Mouse (Mus musculus): ENCODE data around the gene Tmem171.

Tmem171 gene

DNA sequence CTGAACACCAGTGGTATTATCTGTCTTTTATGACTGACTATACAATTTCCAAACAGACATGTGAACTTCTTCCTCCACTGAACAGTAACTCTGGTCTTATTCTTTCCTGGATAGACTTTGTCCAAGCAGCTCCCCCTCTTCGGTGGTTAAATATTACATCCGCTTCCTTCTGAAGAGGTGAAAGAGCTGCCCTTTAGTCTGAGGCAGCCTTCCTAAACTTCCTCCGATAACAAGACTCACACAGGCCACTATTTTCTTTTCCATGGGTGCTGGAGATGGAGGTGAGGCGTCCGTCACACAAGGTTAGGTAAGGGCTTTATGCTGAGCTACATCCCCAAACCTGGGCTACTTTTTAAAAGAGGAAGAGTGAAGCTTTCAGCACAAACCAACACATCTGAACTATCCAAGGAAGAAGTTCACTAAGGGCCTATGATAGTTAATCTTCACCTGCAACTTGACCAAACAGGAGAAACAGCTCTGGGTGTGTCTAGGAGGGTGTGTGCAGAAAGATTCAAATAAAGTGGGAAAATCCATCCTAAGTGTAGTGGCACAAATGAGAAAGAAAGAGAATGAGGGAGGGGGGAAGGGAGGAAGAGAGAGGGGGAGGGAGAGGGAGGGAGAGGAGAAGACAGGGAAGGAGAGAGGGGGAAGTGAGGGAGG, 56.0 kb downstream of the Tmem171 start:
- no peak for DNase-seq

DNA sequence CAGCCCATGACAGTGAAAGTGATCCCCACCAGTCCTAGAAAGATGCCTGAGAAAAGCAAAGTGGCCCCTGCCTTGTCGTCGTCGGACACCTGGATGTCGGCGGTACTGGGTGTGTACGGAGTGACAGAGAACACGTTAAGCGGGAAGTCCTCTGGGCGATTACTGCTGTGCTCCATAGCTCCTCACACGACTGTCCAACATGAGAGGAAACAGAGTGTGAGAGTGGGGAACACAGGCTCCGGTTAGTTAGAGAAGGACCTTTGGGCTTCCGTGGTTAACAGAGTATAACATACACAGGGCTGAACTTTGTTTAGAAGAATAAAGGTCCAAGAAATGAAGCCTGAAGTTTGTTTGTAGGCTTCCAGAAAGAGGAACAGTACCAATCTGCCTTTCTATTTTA, 57.5 kb downstream of the Tmem171 start, which contains the start of gene Tmem174:
Gene Tmem174, minus strand, starts transcription at position 266 of the 400 bp plus-strand sequence.
- DNase-seq: no peak

DNA sequence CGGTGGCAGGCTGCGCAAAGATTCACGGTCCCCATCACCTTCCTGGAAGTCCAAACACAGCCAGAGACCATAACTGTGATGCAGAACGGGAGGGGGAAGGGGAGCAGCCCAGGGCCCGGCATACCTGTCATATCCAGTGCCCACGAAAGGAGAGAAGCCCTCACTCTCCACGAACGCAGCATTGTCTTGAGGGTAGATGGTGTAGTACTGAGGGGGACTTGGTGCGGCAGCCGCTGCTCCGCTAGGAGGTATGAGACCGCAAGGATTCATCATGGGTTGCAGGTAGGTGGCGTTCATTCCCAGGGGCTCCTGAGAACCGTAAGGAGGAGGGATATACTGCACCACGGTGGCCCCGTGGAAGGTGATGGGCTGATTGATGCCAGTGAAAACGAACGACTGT, 58.1 kb downstream of the Tmem171 start:
- DNase-seq: no peak

Data from cerebellum, postnatal 10 days (tissue).